Mouse (Mus musculus) G1E-ER4 (cell line): ENCODE results near the gene Svs6. TPM values are rescaled to one million over a fixed set of nuclear protein-coding genes. Genes with fewer than 3 reads are reported as not detected.
"Not testable (repeated sequence)": the region's sequence is repeated elsewhere in the genome, so short reads cannot be mapped to it uniquely, and the experiment has no call there.

ENCODE experiments used
- GATA1 ChIP-seq: IDR thresholded peaks from one replicate; pipeline ENCODE4 v1.8.0; 2012; ENCODE audit warnings: low read length, inconsistent platforms
- polyA plus RNA-seq: library from polyadenylated mRNA; stranded (reverse); fragments of >175 nt; gene quantifications from 2 replicates; pipeline ENCODE4 v1.2.3, GENCODE M21; 2012

The Svs6 gene
- polyA plus RNA-seq: not detected in 2 replicates

DNA sequence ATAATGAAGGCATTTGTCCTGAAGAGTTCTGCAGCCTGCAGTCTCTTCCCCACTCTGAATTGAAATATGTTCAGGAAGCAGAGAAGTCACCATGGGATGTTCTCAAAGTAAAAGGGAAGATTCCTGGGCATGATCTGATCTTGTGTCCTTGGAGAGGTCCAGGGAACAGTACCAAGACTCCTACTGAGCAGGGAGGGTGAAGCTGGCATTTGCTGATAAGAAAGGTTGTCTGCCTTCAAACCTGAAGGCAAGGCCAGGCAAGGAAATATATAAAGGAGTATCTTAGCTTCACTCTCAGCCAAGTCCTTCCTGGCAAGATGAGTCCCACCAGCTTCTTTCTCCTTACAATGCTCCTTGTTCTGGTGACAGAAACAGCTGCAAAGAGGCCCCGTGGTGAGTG lies at the start of gene Svs6:
Gene Svs6, plus strand, starts transcription at position 301 of the 400 bp plus-strand sequence.
- TF ChIP-seq GATA1: not testable (repeated sequence)

DNA sequence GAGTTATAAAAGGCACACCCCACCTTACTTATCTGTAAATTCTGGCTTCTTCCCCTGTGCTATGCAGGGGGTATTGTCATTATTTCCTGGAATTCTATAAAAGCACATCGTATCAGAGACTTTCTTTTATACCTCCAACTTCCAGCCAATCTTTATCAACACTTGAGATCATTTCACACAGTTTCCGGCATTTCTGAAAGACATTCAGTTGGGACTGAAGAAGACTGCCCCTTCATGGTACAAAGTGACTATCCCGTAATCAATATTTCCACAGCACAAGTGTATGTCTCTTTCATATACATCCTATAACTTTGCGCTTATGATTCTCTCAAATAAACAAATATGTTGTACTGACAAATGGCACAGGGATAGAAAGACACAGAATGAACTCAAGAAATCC lies 38.2 kb upstream of the Svs6 start, which contains the start of gene Svs4:
Gene Svs4, minus strand, starts transcription at position 101 of the 400 bp plus-strand sequence.
- TF ChIP-seq GATA1: no peak

DNA sequence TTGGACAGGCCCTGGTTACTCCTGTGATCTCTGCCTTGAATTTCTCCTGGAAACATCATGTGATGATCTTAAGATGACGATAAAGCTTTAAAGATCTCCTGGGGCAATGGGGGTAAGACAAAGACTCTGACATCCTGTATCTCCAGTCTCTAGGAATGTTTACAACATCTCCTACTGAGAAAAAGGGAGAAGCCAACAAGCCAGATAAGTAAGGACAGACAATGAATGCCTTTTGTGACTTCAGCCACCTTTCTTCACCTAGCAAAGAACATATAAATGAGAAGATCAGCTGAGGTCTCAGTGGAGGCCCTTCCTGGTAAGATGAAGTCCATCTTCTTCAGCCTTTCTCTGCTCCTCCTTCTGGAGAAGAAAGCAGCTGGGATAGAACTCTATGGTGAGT lies 27.6 kb upstream of the Svs6 start, which contains the start of gene Svs3a:
Gene Svs3a, plus strand, starts transcription at position 301 of the 400 bp plus-strand sequence.
- TF ChIP-seq GATA1: not testable (repeated sequence)

DNA sequence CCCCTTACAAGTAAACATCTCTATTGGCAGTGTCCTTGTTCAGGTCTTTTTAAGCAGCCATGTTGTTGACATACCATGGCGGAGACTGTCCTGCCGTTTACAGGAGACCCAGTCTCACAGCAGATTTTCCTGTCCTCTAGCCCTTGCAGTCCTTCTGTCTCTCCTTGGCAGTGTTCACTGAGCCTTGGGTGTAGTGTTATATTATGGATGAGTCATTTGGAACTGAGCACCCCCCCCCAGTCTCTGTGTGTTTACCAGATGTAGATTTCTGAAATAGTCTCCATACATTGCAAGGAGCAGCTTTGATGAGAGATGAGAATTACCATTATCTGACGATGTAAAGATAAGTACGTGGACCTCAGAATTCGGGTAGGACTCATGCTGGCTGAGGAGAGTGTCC lies 4.0 kb upstream of the Svs6 start:
- no peak for TF ChIP-seq GATA1

DNA sequence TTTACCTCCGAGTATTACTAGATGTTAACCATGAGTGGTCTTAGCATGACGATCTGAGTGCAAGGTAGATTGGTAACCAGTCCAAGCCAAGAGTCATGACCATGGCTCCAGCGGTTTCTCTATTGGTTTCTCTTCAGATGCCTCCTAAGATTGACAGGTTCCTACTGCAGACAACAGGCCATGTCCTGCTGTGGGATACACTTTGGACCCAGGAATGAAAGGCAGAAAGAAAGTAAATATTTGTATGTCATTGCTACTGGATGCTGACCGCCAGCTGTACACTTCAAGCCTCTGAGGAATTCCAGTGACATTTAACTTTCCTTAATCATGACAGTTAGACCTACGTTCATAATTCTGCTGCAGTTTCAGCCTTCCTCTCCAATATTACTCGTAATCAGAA lies 4.4 kb downstream of the Svs6 start:
- no peak for TF ChIP-seq GATA1

DNA sequence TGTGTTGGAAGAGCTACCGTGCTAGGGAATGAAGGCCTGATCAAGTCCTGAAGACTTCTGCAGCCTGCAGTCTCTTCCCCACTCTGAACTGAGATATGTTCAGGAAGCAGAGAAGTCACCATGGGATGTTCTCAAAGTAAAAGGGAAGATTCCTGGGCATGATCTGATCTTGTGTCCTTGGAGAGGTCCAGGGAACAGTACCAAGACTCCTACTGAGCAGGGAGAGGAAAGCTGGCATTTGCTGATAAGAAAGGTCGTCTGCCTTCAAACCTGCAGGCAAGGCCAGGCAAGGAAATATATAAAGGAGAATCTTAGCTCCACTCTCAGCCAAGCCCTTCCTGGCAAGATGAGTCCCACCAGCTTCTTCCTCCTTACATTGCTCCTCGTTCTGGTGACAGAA lies 15.9 kb downstream of the Svs6 start, which contains the start of gene Svs5:
Gene Svs5, plus strand, starts transcription at position 301 of the 400 bp plus-strand sequence.
- TF ChIP-seq GATA1: not testable (repeated sequence)

DNA sequence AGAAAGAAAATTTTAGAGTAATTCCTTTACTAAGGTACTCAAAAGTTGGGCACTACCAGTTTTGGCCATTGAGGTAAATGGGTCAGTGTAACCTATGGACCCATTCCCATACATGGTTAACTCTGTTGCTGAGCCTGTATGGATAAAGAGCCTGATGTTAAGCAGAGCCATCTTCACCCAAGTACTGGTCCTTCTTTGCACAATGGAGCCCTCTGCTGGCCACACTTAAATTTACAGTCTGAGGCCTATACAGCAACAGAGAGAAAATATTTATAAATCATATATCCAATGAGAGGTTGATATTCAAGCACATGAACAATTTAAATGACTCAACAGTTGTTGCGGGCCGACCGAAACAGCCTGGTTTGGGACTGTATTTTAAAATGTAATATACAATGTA lies 32.4 kb downstream of the Svs6 start:
- no peak for TF ChIP-seq GATA1

DNA sequence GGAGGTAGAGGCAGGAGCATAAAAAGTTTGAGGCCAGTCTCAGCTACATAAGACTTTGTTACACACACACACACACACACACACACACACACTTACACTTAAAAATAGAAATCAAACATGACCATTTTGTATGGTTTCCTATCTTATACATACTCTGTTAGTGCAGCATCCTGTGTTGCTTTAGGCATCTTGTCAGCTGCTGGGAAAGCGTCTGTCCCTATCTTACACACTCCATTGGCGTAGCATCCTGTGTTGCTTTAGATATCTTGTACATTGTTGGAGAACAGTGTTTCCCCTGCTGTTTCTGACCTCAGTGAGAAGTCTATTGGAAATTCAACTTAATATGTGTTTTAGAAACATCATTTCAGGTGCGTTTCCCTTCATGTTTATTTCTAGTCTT lies 36.1 kb downstream of the Svs6 start:
- no peak for TF ChIP-seq GATA1

DNA sequence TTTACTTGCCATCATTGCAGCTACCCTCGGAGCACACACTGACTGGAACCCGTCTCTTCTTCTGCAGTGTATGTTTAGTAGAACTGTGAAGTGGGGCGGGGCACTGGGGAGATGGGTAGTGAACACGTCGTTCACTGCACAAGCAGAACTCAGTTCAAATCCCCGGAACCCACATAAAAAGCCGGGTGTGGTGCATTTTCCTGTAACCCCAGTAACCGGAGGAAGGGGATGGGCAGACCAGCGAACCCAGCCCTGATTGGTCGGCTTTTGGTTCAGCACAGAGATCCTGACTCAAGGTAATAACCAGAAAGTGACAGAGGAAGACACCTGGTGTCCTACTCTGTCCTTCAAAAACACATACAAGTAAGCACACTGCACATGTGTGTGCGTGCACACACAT lies 36.8 kb downstream of the Svs6 start:
- no peak for TF ChIP-seq GATA1

DNA sequence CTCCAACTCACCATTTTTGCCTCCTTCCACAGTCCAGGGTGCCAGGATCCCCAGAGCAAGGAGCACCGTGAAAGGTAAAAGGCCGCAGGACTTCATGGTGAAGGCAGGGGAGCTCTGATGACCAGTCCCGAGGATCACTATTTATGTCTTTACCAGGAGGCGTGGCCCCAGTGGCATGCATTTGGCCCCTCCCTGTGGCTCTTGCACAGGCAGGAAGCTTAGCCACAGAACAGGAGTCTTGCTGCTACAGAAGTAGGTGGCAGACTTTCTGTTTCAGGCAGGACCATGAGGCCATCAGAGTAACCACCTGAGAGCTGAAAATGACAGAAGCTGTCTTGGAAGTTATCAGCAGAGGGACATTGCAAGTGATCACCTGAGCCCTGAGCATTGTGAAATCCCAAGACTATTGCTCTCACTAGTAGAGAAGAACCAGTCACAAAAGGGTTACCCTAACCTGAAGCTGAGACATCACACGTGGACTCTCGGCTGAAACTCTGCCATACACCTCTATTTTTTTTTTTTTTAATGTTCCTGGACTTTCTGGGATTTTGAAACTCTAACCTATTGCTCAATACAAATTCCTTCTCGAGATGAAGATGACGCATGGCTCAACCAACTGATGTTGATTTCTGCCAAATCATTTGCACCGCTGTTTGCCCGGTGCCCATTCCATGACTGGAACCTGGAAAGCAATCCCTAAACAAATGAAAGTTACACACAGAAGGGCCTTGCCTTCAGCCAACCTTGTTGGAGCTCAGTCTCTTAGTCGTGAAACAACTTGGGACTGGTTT lies 39.8 kb downstream of the Svs6 start:
- TF ChIP-seq GATA1: no peak

DNA sequence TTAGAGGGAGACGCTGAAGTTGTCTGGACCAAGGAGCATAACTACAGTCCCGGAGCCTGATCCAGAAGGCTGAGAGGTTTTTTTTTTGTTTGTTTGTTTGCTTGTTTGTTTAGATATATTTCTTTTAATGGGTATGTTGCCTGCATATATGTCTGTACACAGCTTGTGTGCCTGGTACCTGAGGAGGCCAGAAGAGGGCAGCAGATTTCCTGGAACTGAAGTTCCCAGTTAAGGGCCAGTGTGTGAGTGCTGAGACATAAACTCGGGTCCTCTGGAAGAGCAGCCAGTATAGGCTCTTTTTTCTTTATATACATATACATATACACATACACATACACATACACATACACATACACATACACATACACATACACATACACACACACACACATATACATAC lies 41.8 kb downstream of the Svs6 start:
- TF ChIP-seq GATA1: no peak

DNA sequence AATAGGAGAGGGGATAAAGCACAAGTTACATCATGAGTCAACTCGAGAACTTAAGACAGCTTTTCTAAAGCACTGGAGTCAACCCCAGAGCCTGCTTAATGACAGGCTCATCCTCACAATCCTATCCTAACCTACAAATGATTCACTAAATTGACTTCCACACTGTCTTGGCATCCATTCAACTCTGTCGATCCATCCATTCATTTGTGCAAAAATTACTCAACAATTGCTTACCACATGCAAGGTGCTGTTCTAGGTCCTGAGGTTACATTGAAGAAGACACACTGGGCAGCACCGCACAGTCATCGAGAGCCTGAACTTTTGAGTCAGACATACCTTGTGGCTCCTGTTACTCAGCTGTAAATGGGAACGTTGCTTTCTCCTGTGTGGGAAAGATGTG lies 42.5 kb downstream of the Svs6 start:
- no peak for TF ChIP-seq GATA1

DNA sequence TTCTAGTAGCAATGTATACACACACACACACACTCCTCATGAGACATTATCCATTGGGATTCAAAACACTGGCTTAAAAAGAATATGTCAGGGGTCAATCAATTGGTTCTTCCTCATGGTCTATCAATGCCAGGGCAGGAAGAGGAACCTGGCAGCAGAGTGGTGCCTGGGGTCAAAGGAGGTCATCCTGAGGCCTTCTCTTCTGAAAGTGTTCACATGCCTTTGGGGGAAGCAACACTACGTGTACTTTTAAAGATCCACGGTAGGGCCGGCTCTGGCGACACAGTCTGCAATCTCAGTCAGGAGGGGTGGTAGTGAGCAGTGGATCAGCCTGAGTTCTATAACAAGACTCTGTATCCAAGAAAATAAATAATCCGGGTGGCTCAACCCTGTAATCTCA lies 43.1 kb downstream of the Svs6 start:
- no peak for TF ChIP-seq GATA1

DNA sequence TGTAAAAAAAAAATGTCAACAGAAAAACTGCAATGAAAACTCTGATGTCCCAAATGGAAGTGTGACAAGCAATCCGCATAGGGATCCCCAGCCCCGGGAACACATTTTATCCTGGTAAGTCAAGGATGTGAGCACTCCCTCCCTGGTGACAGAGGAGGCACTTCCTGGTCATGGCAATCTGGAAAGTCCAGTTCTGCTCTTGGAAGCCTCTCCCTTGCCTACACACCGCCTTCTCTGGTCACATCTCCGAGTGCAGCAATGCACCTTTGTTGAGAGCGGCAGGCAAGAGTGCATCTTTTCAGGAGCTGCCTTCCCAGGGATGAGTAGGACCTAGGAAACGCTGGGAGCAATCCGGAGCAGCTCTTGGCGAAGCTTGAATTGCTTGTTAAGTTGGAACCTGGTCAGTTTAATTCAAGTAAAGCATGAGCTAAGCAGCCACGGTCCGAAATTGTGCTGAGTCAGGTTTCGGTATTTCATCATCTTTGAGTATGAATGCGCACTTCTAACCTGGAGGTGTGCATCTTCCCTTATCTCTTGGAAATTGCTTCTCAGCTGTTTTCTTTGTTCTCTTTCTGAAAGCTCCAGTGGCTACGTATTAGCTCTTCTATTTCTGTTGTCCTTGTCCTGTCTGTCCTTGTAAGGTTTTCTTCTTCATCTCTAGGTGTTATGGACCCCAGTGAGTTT lies 44.6 kb downstream of the Svs6 start:
- TF ChIP-seq GATA1: no peak

DNA sequence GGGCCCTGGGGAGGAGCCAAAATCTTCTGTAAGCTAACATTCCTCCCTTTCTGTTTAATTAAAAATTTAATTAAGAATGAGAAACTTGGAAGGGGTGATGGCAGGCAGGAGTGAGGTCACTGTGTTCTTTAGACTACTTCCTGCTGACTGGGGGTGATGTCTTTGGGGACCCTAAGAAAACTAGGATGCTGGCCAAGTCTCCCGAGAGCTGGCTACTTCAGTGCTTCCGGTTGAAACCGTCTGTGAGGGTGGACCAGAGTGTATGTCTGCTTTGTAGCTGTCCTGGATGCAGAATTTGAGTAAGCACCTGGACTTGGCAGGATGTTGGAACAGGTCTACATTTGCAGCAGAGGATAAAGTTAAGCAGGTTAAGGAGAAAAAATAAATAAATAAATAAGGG lies 50.4 kb downstream of the Svs6 start:
- TF ChIP-seq GATA1: no peak

Other genes starting within 250 kb of the Svs6 start
- 38.3 and 60.7 TPM in 2 replicates for gene Stk4, start 246.4 kb upstream of the Svs6 start, polyA plus RNA-seq
- gene Tomm34, start 245.6 kb upstream of the Svs6 start, polyA plus RNA-seq: 27.7 and 33.2 TPM in 2 replicates
- not detected in 2 replicates for gene Kcns1, start 145.6 kb upstream of the Svs6 start, polyA plus RNA-seq
- not detected in 2 replicates for gene Wfdc5, start 134.0 kb upstream of the Svs6 start, polyA plus RNA-seq
- gene Wfdc12, start 126.1 kb upstream of the Svs6 start, polyA plus RNA-seq: not detected in 2 replicates
- not detected in 2 replicates for gene Wfdc15a, start 116.6 kb upstream of the Svs6 start, polyA plus RNA-seq
- gene Wfdc15b, start 95.1 kb upstream of the Svs6 start, polyA plus RNA-seq: not detected in 2 replicates
- gene Svs2, start 78.3 kb upstream of the Svs6 start, polyA plus RNA-seq: not detected in 2 replicates
- not detected in 2 replicates for gene Svs3b, start 60.1 kb upstream of the Svs6 start, polyA plus RNA-seq
- not detected in 2 replicates for gene Svs4, start 38.3 kb upstream of the Svs6 start, polyA plus RNA-seq
- gene Svs3a, start 27.5 kb upstream of the Svs6 start, polyA plus RNA-seq: not detected in 2 replicates
- gene Svs5, start 16.0 kb downstream of the Svs6 start, polyA plus RNA-seq: not detected in 2 replicates
- gene Slpi, start 72.3 kb downstream of the Svs6 start, polyA plus RNA-seq: not detected in 2 replicates
- not detected in 2 replicates for gene Rbpjl, start 86.4 kb downstream of the Svs6 start, polyA plus RNA-seq
- not detected in 2 replicates for gene Matn4, start 88.4 kb downstream of the Svs6 start, polyA plus RNA-seq
- not detected in 2 replicates for gene Sdc4, start 127.1 kb downstream of the Svs6 start, polyA plus RNA-seq
- 219 and 244 TPM in 2 replicates for gene Sys1, start 140.2 kb downstream of the Svs6 start, polyA plus RNA-seq
- 8.1 and 9.4 TPM in 2 replicates for gene Gm20458, start 144.2 kb downstream of the Svs6 start, polyA plus RNA-seq
- not detected in 2 replicates for gene Trp53tg5, start 157.0 kb downstream of the Svs6 start, polyA plus RNA-seq
- gene Dbndd2, start 169.4 kb downstream of the Svs6 start, polyA plus RNA-seq: 25.2 and 30.2 TPM in 2 replicates
- gene Pigt, start 180.8 kb downstream of the Svs6 start, polyA plus RNA-seq: 118 and 139 TPM in 2 replicates
- gene Wfdc2, start 245.7 kb downstream of the Svs6 start, polyA plus RNA-seq: not detected in 2 replicates